Mouse (Mus musculus): Measurements from ENCODE around the gene Shisa4.

Shisa4 gene

GRCm38 (mm10) chr1:135367005-135367404 is 8.0 kb downstream of the Shisa4 start:
- in situ Hi-C loops (cut with MboI, MseI) = loop anchor here (5.0 kb wide), 1 partner anchor 190 kb away; no protein-coding TSS in a partner anchor

- in situ Hi-C loops (cut with MboI, MseI) = loop anchor here (5.0 kb wide), 1 partner anchor 189 kb away; no protein-coding TSS in a partner anchor
These were observed 8.7 kb downstream of the Shisa4 start for GRCm38 (mm10) chr1:135366380-135366779.

GRCm38 (mm10) chr1:135363446-135363845 is 11.6 kb downstream of the Shisa4 start:
- in situ Hi-C loops (cut with MboI, MseI) = no loop called here

- in situ Hi-C loops (cut with MboI, MseI) = no loop called here
These were observed 12.9 kb downstream of the Shisa4 start for GRCm38 (mm10) chr1:135362115-135362514.

- in situ Hi-C loops (cut with MboI, MseI) = no loop called here
These were observed 13.5 kb downstream of the Shisa4 start for GRCm38 (mm10) chr1:135361491-135361890.

- in situ Hi-C loops (cut with MboI, MseI) = no loop called here
These were observed 16.0 kb downstream of the Shisa4 start for GRCm38 (mm10) chr1:135359071-135359470.

GRCm38 (mm10) chr1:135351953-135352352 is 23.1 kb downstream of the Shisa4 start:
- in situ Hi-C loops (cut with MboI, MseI) = no loop called here

- in situ Hi-C loops (cut with MboI, MseI) = no loop called here
These were observed 27.4 kb downstream of the Shisa4 start for GRCm38 (mm10) chr1:135347498-135348169.

- in situ Hi-C loops (cut with MboI, MseI) = no loop called here
These were observed 28.1 kb downstream of the Shisa4 start for GRCm38 (mm10) chr1:135346891-135347290.

GRCm38 (mm10) chr1:135344026-135344425 is 31.0 kb downstream of the Shisa4 start:
- in situ Hi-C loops (cut with MboI, MseI) = no loop called here

- in situ Hi-C loops (cut with MboI, MseI) = no loop called here
These were observed 33.1 kb downstream of the Shisa4 start for GRCm38 (mm10) chr1:135341947-135342346.

- in situ Hi-C loops (cut with MboI, MseI) = no loop called here
These were observed 44.5 kb downstream of the Shisa4 start for GRCm38 (mm10) chr1:135330578-135330977.

- in situ Hi-C loops (cut with MboI, MseI) = no loop called here
These were observed 46.7 kb downstream of the Shisa4 start for GRCm38 (mm10) chr1:135328368-135328767.

GRCm38 (mm10) chr1:135325934-135326333 is 49.1 kb downstream of the Shisa4 start:
- in situ Hi-C loops (cut with MboI, MseI) = no loop called here

- in situ Hi-C loops (cut with MboI, MseI) = no loop called here
These were observed 50.5 kb downstream of the Shisa4 start, which contains the start of gene Lmod1 for GRCm38 (mm10) chr1:135324571-135324970. Gene Lmod1, plus strand, starts transcription at chr1:135324807.

GRCm38 (mm10) chr1:135323367-135323901 is 51.6 kb downstream of the Shisa4 start:
- in situ Hi-C loops (cut with MboI, MseI) = no loop called here
